Mouse (Mus musculus): ENCODE data around the gene Hnrnpab.

Hnrnpab gene

DNA sequence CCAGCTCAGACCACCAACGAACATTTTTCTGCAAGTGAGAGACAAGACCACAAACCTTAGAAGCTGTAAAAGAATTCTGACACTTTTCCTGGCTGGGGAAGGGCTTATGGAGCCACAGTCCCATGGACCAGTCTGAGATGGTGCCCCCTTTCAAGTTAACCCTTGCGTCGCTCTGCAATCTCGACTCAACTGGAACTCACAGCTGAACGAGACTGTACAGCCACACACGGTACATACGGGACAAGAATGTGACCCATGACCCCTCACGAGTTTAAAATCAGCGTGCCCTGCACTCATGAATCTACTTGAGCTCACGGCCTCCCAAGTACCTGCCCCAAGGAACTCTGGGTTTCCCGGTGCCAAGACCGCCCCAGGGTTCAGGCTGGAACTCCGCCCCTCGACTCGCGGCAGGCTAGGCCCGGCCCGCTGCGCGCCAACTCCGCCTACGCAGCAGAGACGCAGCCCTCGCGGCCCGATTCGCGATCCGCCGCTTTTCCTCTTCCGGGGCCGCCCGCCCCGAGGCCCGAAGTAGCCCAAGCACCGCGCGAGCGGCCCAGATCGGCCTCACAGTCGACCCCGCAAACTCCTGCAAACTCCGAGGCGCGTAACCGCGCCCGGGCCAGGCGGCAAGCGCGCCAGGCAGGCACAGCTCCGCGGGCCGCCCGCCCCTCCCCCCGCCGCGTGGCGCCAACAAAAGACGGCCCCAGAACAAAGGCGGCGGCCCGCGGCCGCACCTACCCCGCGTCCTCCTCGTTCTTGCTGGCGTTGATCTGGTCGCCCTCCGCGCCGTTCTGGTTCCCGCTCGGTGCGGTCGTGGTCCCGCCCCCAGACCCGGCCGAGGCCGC is 823 bp downstream of the Hnrnpab start:
- DNase-seq (ENCODE audit: low read depth, low spot score), result peak; percentile 87
- H3K27me3 ChIP-seq (ENCODE audit: control insufficient read depth, insufficient read depth, low read length, poor library complexity, severe bottlenecking), result no peaks in the 10 kb centered on the region

DNA sequence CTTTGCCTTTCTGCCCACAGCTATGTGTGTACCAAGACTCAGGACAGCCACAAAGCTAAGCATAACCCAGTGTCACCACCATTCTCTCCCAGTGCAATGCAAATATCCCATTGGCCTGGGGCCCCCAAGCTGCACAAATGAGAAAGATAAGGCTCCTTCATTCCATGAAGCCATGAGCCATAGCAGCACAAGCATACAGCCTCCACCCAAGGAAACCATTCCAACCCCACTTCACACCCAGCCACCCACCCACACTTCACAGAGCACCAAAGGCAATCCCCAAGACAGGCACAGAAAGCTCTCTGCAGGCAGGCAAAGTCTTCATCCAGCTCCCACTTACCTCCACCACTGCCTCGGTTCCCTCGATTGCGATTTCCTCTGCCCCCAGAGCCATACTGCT is 4.4 kb downstream of the Hnrnpab start:
- H3K27me3 ChIP-seq (ENCODE audit: control insufficient read depth, insufficient read depth, low read length, poor library complexity, severe bottlenecking), result no peaks in the 10 kb centered on the region
- DNase-seq (ENCODE audit: low read depth, low spot score), result no peak
- peaks cover 32% of the 10 kb centered on the region for H3K36me3 ChIP-seq (ENCODE audit: control insufficient read depth, insufficient read depth, low read length, poor library complexity, severe bottlenecking)

More for the DNA sequence above, 823 bp downstream of the Hnrnpab start:
- peaks cover 21% of the 10 kb centered on the region; the same call in 1 of the 2 replicates for H3K36me3 ChIP-seq (ENCODE audit: control insufficient read depth, insufficient read depth, low read length, poor library complexity, severe bottlenecking)

GRCm38 (mm10) chr11:51597553-51597952 is 9.1 kb downstream of the Hnrnpab start:
- no peak for DNase-seq (ENCODE audit: low read depth, low spot score)
- Histone ChIP-seq H3K27me3 (ENCODE audit: control insufficient read depth, insufficient read depth, low read length, poor library complexity, severe bottlenecking) (no peaks in the 10 kb centered on the region), H3K36me3 (ENCODE audit: control insufficient read depth, insufficient read depth, low read length, poor library complexity, severe bottlenecking) (peaks cover 26% of the 10 kb centered on the region)

DNA sequence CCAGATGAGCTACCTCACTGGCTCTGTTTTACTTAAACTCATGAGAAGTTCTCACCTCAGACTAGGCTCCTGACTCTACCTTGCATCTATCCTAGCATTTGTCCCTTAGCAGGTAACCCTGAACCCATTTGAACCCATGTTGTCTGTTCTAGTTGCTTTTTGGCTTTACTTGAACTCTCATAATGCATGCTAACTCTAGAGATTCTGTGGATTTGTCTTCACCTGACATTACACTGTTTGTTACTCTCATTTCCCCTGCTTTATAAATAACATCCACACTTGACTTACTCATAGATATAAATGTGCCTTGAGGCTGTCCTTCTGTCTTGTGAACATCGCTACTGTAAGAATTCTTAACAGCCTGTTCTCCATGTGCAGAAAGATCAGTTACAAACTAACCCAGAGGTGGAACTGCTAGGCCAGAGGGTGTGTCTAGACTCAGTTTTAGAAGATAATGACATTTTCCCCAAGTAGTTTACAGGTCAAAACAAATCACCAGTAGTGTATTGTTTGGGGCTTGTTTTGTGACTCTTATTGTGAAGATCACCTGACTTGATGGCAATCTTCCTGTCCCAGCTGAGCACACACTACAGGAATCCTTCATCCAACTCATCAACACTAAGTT is 11.1 kb downstream of the Hnrnpab start:
- H3K27me3 ChIP-seq (ENCODE audit: control insufficient read depth, insufficient read depth, low read length, poor library complexity, severe bottlenecking), result no peaks in the 10 kb centered on the region

GRCm38 (mm10) chr11:51594715-51595350 is 11.8 kb downstream of the Hnrnpab start:
- Histone ChIP-seq H3K36me3 (ENCODE audit: control insufficient read depth, insufficient read depth, low read length, poor library complexity, severe bottlenecking) (peaks cover 16% of the 10 kb centered on the region), H3K27me3 (ENCODE audit: control insufficient read depth, insufficient read depth, low read length, poor library complexity, severe bottlenecking) (no peaks in the 10 kb centered on the region)
- peak; percentile 57 for DNase-seq (ENCODE audit: low read depth, low spot score)

More for the DNA sequence above, 11.1 kb downstream of the Hnrnpab start:
- H3K36me3 ChIP-seq (ENCODE audit: control insufficient read depth, insufficient read depth, low read length, poor library complexity, severe bottlenecking), result peaks cover 18% of the 10 kb centered on the region
- no peak for DNase-seq (ENCODE audit: low read depth, low spot score)

DNA sequence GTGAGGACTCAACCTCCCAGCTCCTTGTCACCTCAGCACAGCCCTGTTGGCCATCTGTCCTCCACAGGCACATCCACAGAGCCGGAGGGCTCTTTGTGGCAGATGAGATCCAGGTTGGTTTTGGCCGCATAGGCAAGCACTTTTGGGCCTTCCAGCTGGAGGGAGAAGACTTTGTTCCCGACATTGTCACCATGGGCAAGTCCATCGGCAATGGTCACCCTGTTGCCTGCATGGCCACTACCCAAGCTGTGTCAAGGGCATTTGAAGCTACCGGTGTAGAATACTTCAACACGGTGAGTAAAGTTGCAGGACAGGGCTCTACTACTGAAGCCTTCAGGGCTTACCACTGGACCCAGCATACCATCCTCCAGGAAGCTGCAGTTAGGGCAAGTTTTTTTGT is 12.8 kb downstream of the Hnrnpab start:
- no peak for DNase-seq (ENCODE audit: low read depth, low spot score)
- no peaks in the 10 kb centered on the region for H3K27me3 ChIP-seq (ENCODE audit: control insufficient read depth, insufficient read depth, low read length, poor library complexity, severe bottlenecking)
- peaks cover 14% of the 10 kb centered on the region for H3K36me3 ChIP-seq (ENCODE audit: control insufficient read depth, insufficient read depth, low read length, poor library complexity, severe bottlenecking)

DNA sequence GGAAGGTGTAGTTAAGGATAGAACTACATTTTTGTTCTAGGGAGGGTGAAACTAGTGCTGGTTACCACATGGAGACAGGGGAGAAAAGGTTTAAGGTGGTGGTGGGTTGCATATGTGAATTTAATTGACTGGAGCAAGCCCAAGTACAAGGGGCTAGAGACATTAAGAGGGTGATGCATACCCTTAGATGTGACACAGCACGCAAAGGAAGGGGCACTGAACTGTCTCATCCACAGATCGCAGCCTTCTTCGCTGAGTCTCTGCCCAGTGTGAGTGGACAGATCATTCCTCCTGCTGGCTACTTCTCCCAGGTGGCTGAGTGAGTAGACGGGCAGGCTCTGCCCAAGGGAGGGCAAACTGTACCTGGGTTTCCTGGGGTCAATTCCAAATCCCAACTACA is 13.3 kb downstream of the Hnrnpab start:
- no peaks in the 10 kb centered on the region for H3K27me3 ChIP-seq (ENCODE audit: control insufficient read depth, insufficient read depth, low read length, poor library complexity, severe bottlenecking)
- H3K36me3 ChIP-seq (ENCODE audit: control insufficient read depth, insufficient read depth, low read length, poor library complexity, severe bottlenecking), result peaks cover 15% of the 10 kb centered on the region
- no peak for DNase-seq (ENCODE audit: low read depth, low spot score)

DNA sequence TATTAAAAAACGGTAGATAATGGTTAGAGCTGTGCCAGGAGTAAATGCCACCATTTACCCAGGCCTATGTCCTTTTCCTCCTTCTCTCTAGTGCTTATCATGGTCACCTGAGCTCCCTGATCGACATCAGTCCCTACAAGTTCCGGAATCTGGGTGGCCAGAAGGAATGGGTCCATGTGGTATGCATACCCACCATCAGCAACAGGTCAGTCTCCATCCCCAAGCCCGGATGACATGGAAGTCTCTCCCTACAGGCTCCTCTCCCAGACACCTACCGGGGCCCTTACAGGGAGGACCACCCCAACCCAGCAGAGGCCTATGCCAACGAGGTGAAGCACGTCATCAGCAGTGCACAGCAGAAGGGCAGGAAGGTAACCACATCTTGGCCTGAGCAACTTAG is 14.7 kb downstream of the Hnrnpab start:
- DNase-seq (ENCODE audit: low read depth, low spot score), result no peak
- H3K36me3 ChIP-seq (ENCODE audit: control insufficient read depth, insufficient read depth, low read length, poor library complexity, severe bottlenecking), result peaks cover 13% of the 10 kb centered on the region
- H3K27me3 ChIP-seq (ENCODE audit: control insufficient read depth, insufficient read depth, low read length, poor library complexity, severe bottlenecking), result no peaks in the 10 kb centered on the region

DNA sequence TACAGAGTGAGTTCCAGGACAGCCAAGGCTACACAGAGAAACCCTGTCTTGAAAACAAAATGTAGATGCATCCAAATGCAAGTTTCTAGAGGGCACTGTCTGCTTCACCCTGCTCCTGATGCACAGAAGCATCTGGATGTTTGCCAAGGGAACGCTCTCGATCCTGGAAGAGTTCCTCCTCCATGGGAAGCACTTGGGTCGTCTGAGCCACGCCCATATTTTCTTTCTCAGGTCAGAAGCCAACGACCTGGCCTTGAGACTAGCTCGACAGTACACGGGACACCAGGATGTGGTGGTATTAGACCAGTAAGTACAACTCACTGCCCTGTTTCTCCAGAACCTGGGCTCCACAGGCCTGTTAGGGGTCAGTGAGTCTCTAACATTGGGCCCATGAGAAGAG is 15.5 kb downstream of the Hnrnpab start:
- peaks cover 13% of the 10 kb centered on the region for H3K36me3 ChIP-seq (ENCODE audit: control insufficient read depth, insufficient read depth, low read length, poor library complexity, severe bottlenecking)
- H3K27me3 ChIP-seq (ENCODE audit: control insufficient read depth, insufficient read depth, low read length, poor library complexity, severe bottlenecking), result no peaks in the 10 kb centered on the region
- no peak for DNase-seq (ENCODE audit: low read depth, low spot score)

DNA sequence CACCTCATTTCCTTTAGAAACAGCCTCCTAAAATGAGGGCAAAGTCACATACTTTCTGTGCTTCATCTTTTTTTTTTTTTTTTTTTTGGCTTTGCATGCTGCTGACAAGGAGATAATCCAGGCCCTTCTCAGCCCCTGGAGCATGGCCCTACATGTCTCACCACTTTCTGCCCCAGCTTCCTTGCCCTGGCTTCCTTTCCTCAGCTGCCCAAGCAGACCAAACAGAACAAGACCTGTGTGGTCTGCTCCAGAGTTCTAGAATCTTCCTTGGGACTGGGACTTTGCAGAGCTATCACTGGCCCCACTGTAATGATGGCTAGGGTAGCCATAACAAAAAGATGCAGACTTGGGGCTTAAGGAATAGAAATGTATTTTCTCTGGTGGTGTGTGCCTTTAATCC is 16.6 kb downstream of the Hnrnpab start:
- Histone ChIP-seq H3K36me3 (ENCODE audit: control insufficient read depth, insufficient read depth, low read length, poor library complexity, severe bottlenecking) (peaks cover 13% of the 10 kb centered on the region), H3K27me3 (ENCODE audit: control insufficient read depth, insufficient read depth, low read length, poor library complexity, severe bottlenecking) (no peaks in the 10 kb centered on the region)
- DNase-seq (ENCODE audit: low read depth, low spot score), result no peak

DNA sequence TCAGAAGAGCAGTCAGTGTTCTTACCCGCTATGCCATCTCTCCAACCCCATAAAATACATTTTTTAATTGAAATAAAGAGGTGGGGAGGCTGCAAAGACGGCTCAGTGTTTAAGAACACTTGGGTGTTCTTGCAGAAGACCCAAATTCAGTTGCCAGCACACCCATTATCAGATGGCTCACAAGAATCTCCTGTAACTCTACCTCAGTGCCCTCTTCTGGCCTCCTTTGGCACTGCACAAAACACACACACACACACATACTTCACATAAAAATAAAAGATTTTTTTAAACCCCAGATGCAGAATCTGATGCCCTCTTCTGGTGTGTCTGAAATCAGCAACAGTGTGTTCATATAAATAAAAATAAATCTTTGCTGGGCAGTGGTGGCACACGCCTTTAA is 17.8 kb downstream of the Hnrnpab start:
- peaks cover 10% of the 10 kb centered on the region for H3K36me3 ChIP-seq (ENCODE audit: control insufficient read depth, insufficient read depth, low read length, poor library complexity, severe bottlenecking)
- DNase-seq (ENCODE audit: low read depth, low spot score), result no peak
- no peaks in the 10 kb centered on the region for H3K27me3 ChIP-seq (ENCODE audit: control insufficient read depth, insufficient read depth, low read length, poor library complexity, severe bottlenecking)

DNA sequence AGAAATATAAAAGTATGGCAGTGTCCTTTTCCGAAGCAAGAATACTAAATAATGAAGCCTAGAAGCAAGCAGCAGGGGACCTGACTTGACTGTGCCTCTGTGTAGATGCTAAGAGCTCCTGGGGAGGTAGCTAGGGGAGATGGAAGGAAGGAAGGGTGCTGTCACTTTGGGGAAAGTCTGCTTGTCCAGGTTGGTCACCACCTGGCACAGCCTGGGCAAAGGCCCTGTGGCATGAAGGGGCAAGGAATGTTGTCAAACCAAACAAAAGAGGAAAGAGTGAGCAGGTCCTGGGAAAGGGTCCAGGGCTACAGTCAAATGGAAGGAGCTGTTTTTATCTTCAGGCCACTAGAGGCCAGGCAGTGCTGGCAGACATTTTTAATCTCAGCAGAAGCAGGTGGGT is 19.6 kb downstream of the Hnrnpab start:
- Histone ChIP-seq H3K27me3 (ENCODE audit: control insufficient read depth, insufficient read depth, low read length, poor library complexity, severe bottlenecking) (no peaks in the 10 kb centered on the region), H3K36me3 (ENCODE audit: control insufficient read depth, insufficient read depth, low read length, poor library complexity, severe bottlenecking) (peaks cover 9% of the 10 kb centered on the region)
- DNase-seq (ENCODE audit: low read depth, low spot score), result no peak

DNA sequence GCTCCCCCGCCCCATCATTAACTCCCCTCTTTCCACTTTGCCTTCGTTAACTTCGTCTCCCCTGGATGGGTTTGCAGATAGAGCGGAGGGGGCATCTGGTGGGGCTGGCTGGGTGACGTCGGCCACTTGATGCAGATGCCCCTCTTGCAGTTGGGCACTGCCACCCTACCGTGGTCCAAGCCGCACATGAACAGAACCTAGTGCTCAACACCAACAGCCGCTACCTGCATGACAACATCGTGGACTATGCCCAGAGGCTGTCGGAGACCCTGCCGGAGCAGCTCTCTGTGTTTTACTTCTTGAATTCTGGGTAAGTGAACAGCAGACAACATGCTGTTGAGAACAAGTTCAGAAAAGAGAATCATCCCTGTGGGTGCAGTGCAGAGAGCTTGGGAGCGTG is 20.2 kb downstream of the Hnrnpab start:
- no peak for DNase-seq (ENCODE audit: low read depth, low spot score)
- peaks cover 6% of the 10 kb centered on the region for H3K36me3 ChIP-seq (ENCODE audit: control insufficient read depth, insufficient read depth, low read length, poor library complexity, severe bottlenecking)
- no peaks in the 10 kb centered on the region for H3K27me3 ChIP-seq (ENCODE audit: control insufficient read depth, insufficient read depth, low read length, poor library complexity, severe bottlenecking)

- peak; percentile 40 for DNase-seq (ENCODE audit: low read depth, low spot score)
- no peaks in the 10 kb centered on the region for H3K27me3 ChIP-seq (ENCODE audit: control insufficient read depth, insufficient read depth, low read length, poor library complexity, severe bottlenecking)
Measured at GRCm38 (mm10) chr11:51585608-51586252, 20.9 kb downstream of the Hnrnpab start.

More at GRCm38 (mm10) chr11:51585608-51586252, 20.9 kb downstream of the Hnrnpab start:
- H3K36me3 ChIP-seq (ENCODE audit: control insufficient read depth, insufficient read depth, low read length, poor library complexity, severe bottlenecking), result peaks cover 5% of the 10 kb centered on the region

All from splenic B cell, adult 2 months (primary cell).